In genomic region chr5:137102078-137102477, GRCm38 (mm10) we compare ENCODE assay signal across 1 mouse cellular context.
TF ChIP-seq lines count a peak whose summit lies in the region.

No protein-coding gene starts in this region.

TF ChIP-seq in myocyte, 11 proteins besides CTCF, POLR2A, EP300 and RAD21 (continued from another document):
- no peak for TF ChIP-seq POLR2AphosphoS2 (IDR thresholded peaks at IDR 0.05; ENCODE audit: insufficient read length, low read depth)
